Mouse (Mus musculus): ENCODE measurements at regions not wholly inside any gene's neighbourhood (a gene's known extent, or its start where the extent isn't known, plus 50 kb on each side); places are given as distances from the start of the nearest gene placed in this dataset.
A peak's percentile ranks its signal among the peaks of the same experiment; 100 is the strongest.

GRCm38 (mm10) chr10:96955776-96956448, 339.1 kb downstream of the Btg1 start:
- peak; percentile 23 to 31 for DNase-seq (ENCODE audit: low spot score in 2 of 2)

GRCm38 (mm10) chr10:96956449-96956834, 339.6 kb downstream of the Btg1 start:
- DNase-seq (ENCODE audit: low spot score in 2 of 2), result no peak

- DNase-seq (ENCODE audit: low spot score in 2 of 2), result no peak
These were observed 340.2 kb downstream of the Btg1 start for GRCm38 (mm10) chr10:96957019-96957418.

GRCm38 (mm10) chr10:96969825-96970224, 353.0 kb downstream of the Btg1 start:
- no peak for DNase-seq (ENCODE audit: low spot score in 2 of 2)

- no peak for DNase-seq (ENCODE audit: low spot score in 2 of 2)
These were observed 353.9 kb downstream of the Btg1 start for GRCm38 (mm10) chr10:96970737-96971136.

GRCm38 (mm10) chr10:96971810-96972209, 355.0 kb downstream of the Btg1 start:
- no peak for DNase-seq (ENCODE audit: low spot score in 2 of 2)

- DNase-seq (ENCODE audit: low spot score in 2 of 2), result no peak
These were observed 357.6 kb downstream of the Btg1 start for GRCm38 (mm10) chr10:96974326-96974977.

- no peak for DNase-seq (ENCODE audit: low spot score in 2 of 2)
These were observed 359.9 kb downstream of the Btg1 start for GRCm38 (mm10) chr10:96976691-96977090.

GRCm38 (mm10) chr10:96980494-96980831, 363.7 kb downstream of the Btg1 start:
- DNase-seq (ENCODE audit: low spot score in 2 of 2), result no peak

- no peak for DNase-seq (ENCODE audit: low spot score in 2 of 2)
These were observed 364.2 kb downstream of the Btg1 start for GRCm38 (mm10) chr10:96980832-96981515.

GRCm38 (mm10) chr10:96981516-96981869, 364.7 kb downstream of the Btg1 start:
- DNase-seq (ENCODE audit: low spot score in 2 of 2), result no peak

GRCm38 (mm10) chr10:97000871-97001270, 384.1 kb downstream of the Btg1 start:
- no peak for DNase-seq (ENCODE audit: low spot score in 2 of 2)

GRCm38 (mm10) chr10:97008873-97009272, 392.1 kb downstream of the Btg1 start:
- DNase-seq (ENCODE audit: low spot score in 2 of 2), result no peak

GRCm38 (mm10) chr10:97009859-97010258, 393.1 kb downstream of the Btg1 start:
- DNase-seq (ENCODE audit: low spot score in 2 of 2), result no peak

GRCm38 (mm10) chr10:97018641-97019040, 401.8 kb downstream of the Btg1 start:
- DNase-seq (ENCODE audit: low spot score in 2 of 2), result peak in 1 of 2 experiments; percentile 3

- no peak for DNase-seq (ENCODE audit: low spot score in 2 of 2)
These were observed 412.0 kb downstream of the Btg1 start for GRCm38 (mm10) chr10:97028776-97029175.

- no peak for DNase-seq (ENCODE audit: low spot score in 2 of 2)
These were observed 414.2 kb downstream of the Btg1 start for GRCm38 (mm10) chr10:97030996-97031395.

- peak in 1 of 2 experiments; percentile 13 for DNase-seq (ENCODE audit: low spot score in 2 of 2)
These were observed 418.6 kb downstream of the Btg1 start for GRCm38 (mm10) chr10:97035371-97035786.

- no peak for DNase-seq (ENCODE audit: low spot score in 2 of 2)
These were observed 421.2 kb downstream of the Btg1 start for GRCm38 (mm10) chr10:97038025-97038424.

GRCm38 (mm10) chr10:97047566-97047965, 430.8 kb downstream of the Btg1 start:
- DNase-seq (ENCODE audit: low spot score in 2 of 2), result no peak

GRCm38 (mm10) chr10:97047996-97048395, 431.2 kb downstream of the Btg1 start:
- DNase-seq (ENCODE audit: low spot score in 2 of 2), result no peak

GRCm38 (mm10) chr10:97054472-97054871, 424.9 kb upstream of the Dcn start:
- DNase-seq (ENCODE audit: low spot score in 2 of 2), result no peak

GRCm38 (mm10) chr10:97061961-97062360, 417.4 kb upstream of the Dcn start:
- DNase-seq (ENCODE audit: low spot score in 2 of 2), result no peak

Measured in right cerebral cortex, adult 2 months (tissue).